Comparison of ENCODE assay signal across 17 mouse cellular contexts in the genomic region with DNA sequence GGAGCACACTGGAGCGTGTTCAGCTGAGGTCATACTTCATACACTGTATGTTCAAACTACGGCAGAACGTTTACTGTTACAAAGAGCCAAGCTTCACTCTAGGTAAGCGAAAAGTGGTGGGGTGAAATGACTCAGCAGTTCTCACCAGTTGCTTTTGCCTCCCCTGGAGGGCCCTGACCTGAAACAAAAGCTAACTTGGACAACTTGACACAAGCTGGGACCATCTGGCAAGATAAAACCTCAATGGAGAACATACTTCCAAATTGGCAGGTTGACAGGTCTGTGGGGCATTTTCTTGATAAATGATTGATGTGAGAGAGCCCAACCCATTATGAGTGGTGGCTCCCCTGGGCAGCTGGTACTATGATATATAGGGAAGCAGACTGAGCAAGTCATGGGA. TPM values are rescaled to one million over a fixed set of nuclear protein-coding genes. Genes with fewer than 3 reads are reported as not detected.
DNase-seq lines count a peak whose midpoint lies in the region; ATAC-seq and TF ChIP-seq lines count a peak whose summit lies in the region.
"Had no signal": no experiment of that assay in that cellular context is flagged by ENCODE, and none has a peak within 500 bp of the region (broad histone marks: within the 10 kb centered on the region; RNA-seq: fewer than 3 reads in every experiment).

No protein-coding gene starts in this region.

- H3K27me3 ChIP-seq in kidney, adult 2 months (replicated peaks; ENCODE audit: control insufficient read depth, insufficient read depth, low read length): no peaks in the 10 kb centered on the region
- H3K27me3 ChIP-seq: heart, embryonic 15.5 days; limb, embryonic 13.5 days; megakaryocyte, embryonic 14.5 days had no signal

- TF ChIP-seq CTCF in kidney, adult 2 months (conservative IDR thresholded peaks at IDR 0.05; ENCODE audit: insufficient read depth, insufficient read length, low read depth, low read length): no peak

- no peaks in the 10 kb centered on the region for H3K4me1 ChIP-seq in kidney, adult 2 months (ENCODE audit: control insufficient read depth, insufficient read depth, low read length)
- H3K4me1 ChIP-seq: heart, embryonic 15.5 days; limb, embryonic 13.5 days; megakaryocyte, embryonic 14.5 days had no signal

- ATAC-seq in common myeloid progenitor, adult 5-6 weeks (replicated peaks; ENCODE audit: low read depth, poor library complexity, severe bottlenecking): peak; percentile 68
- ATAC-seq: inflammation-experienced regulatory T-cells, adult 6 months; liver, postnatal 0 days had no signal

- no peak for TF ChIP-seq POLR2A in kidney, adult 2 months (IDR thresholded peaks at IDR 0.05; ENCODE audit: low read depth, low read length)

- DNase-seq in kidney, adult 2 months: peak; percentile 39
- DNase-seq in kidney, adult 18-20 months: no peak
- peak; percentile 71 for DNase-seq in 416B (ENCODE audit: low read depth)
- peak; percentile 48 for DNase-seq in ES-CJ7 (ENCODE audit: low read depth, low spot score)
- no peak for DNase-seq in thymus, postnatal 4 days
- no peak for DNase-seq in embryo, embryonic 10.5 days (ENCODE audit: low spot score)
- DNase-seq: cerebellum, adult 2 months; gastrocnemius, postnatal 36 days; liver, postnatal 0 days; retina, postnatal 1 day; thymus, adult 2 months had no signal

- no peak overlapping the region for H3K27ac ChIP-seq in kidney, adult 2 months (ENCODE audit: insufficient read depth, low read depth, low read length)
- H3K27ac ChIP-seq: heart, embryonic 15.5 days; limb, embryonic 13.5 days had no signal

- H3K4me3 ChIP-seq in kidney, adult 2 months (ENCODE audit: insufficient read depth, low read depth, low read length): no peak overlapping the region
- H3K4me3 ChIP-seq: erythroblast, embryonic 14.5 days; heart, embryonic 15.5 days; limb, embryonic 13.5 days; megakaryocyte, embryonic 14.5 days had no signal

- 51% methylated on average over 4 of the region's 4 CpGs for WGBS in kidney, adult 2 months

- H3K36me3 ChIP-seq in kidney, adult 2 months (ENCODE audit: control insufficient read depth, insufficient read depth, low read length): no peaks in the 10 kb centered on the region
- H3K36me3 ChIP-seq: heart, embryonic 15.5 days; limb, embryonic 13.5 days had no signal

RNA-seq across cellular contexts. Expression of a gene that starts 59.0 kb away (rescaled TPM):
- polyA plus RNA-seq in kidney, adult 2 months (2012; rRNA removed): 3.9 and 4.9 TPM in 2 replicates
- 23.1 and 27.2 TPM in 2 replicates for total RNA-seq in common myeloid progenitor, adult 5-6 weeks (2017)

Comparison
In these comparisons a context has a peak if more than half of its experiments do, and no peak if none do; other contexts are left out.
1. DNase-seq: peak in kidney, adult 2 months (single experiment), 416B (single experiment) and ES-CJ7 (single experiment); none in kidney, adult 18-20 months (single experiment), thymus, postnatal 4 days (single experiment) and embryo, embryonic 10.5 days (single experiment).